Mouse (Mus musculus) subcutaneous adipose tissue, adult 2 months (tissue): Measurements from ENCODE around the gene Pde9a. TPM values are rescaled to one million over a fixed set of nuclear protein-coding genes. Genes with fewer than 3 reads are reported as not detected.

Source experiments
- polyA plus RNA-seq: library from polyadenylated mRNA; depleted of rRNA; stranded (reverse); fragments of >200 nt; gene quantifications from 2 replicates; pipeline ENCODE4 v1.2.3, GENCODE M21; 2012; ENCODE audit warnings: low replicate concordance; rRNA removed

The Pde9a gene
- 20.5 and 50.2 TPM in 2 replicates for polyA plus RNA-seq

GRCm38 (mm10) chr17:31385671-31386665 is at the start of gene Pde9a:
Gene Pde9a, plus strand, starts transcription at chr17:31386210.

GRCm38 (mm10) chr17:31519946-31520838 is 134.2 kb downstream of the Pde9a start, which contains the start of the genes Wdr4 and Ndufv3:
Gene Wdr4, minus strand, starts transcription at chr17:31519980.
Gene Ndufv3, plus strand, starts transcription at chr17:31520115.

Other genes starting within 250 kb of the Pde9a start
- 0.26 TPM in 1 of 2 replicates, not detected in the other for gene Tff2, start 241.9 kb upstream of the Pde9a start, polyA plus RNA-seq
- gene Tff1, start 220.9 kb upstream of the Pde9a start, polyA plus RNA-seq: not detected in 2 replicates
- gene Tmprss3, start 187.2 kb upstream of the Pde9a start, polyA plus RNA-seq: not detected in 2 replicates
- 0.80 and 1.0 TPM in 2 replicates for gene Ubash3a, start 178.3 kb upstream of the Pde9a start, polyA plus RNA-seq
- gene Rsph1, start 108.8 kb upstream of the Pde9a start, polyA plus RNA-seq: 0.23 and 0.72 TPM in 2 replicates
- gene Slc37a1, start 99.4 kb upstream of the Pde9a start, polyA plus RNA-seq: 3.2 and 7.0 TPM in 2 replicates
- gene Wdr4, start 133.8 kb downstream of the Pde9a start, polyA plus RNA-seq: 33.4 and 47.8 TPM in 2 replicates
- gene Ndufv3, start 133.9 kb downstream of the Pde9a start, polyA plus RNA-seq: 260 and 402 TPM in 2 replicates
- gene Pknox1, start 178.5 kb downstream of the Pde9a start, polyA plus RNA-seq: 16.4 and 43.8 TPM in 2 replicates